Mouse (Mus musculus) thymus, adult 2 months (tissue): ENCODE results near the gene Man1c1. TPM values are rescaled to one million over a fixed set of nuclear protein-coding genes. Genes with fewer than 3 reads are reported as not detected.

ENCODE experiments used
- DNase-seq: peaks from one replicate; pipeline ENCODE4 v3.0.0; 2021
- H3K27ac ChIP-seq: fragments of 200-500 bp; 2 replicates; pipeline ENCODE4 v1.5.1; 2012; ENCODE audit warnings: low read length, control low read depth; ENCODE audit not compliant: control insufficient read depth, insufficient read depth
- H3K27me3 ChIP-seq: fragments of 200-500 bp; 2 replicates; pipeline ENCODE4 v1.6.1; 2012; ENCODE audit warnings: mild to moderate bottlenecking, low read length, moderate library complexity, mixed read lengths; ENCODE audit not compliant: control insufficient read depth, insufficient read depth
- H3K36me3 ChIP-seq: fragments of 200-500 bp; 2 replicates; pipeline ENCODE4 v1.6.1; 2012; ENCODE audit warnings: mild to moderate bottlenecking, low read length, moderate library complexity; ENCODE audit not compliant: control insufficient read depth, insufficient read depth
- H3K4me1 ChIP-seq: fragments of 200-500 bp; replicated peaks from 2 replicates; pipeline ENCODE4 v1.6.1; 2012; ENCODE audit warnings: low read length; ENCODE audit not compliant: control insufficient read depth, insufficient read depth
- H3K4me3 ChIP-seq: fragments of 200-500 bp; 2 replicates; pipeline ENCODE4 v1.5.1; 2012; ENCODE audit warnings: mild to moderate bottlenecking, low read length, control low read depth, moderate library complexity; ENCODE audit not compliant: control insufficient read depth, insufficient read depth
- CTCF ChIP-seq: fragments of 200-500 bp; IDR thresholded peaks from 2 replicates; pipeline ENCODE4 v1.5.1; 2012; ENCODE audit warnings: mild to moderate bottlenecking, control low read depth, low read length, moderate library complexity, borderline replicate concordance; ENCODE audit not compliant: control insufficient read depth, poor library complexity, insufficient read depth; ENCODE audit errors: extremely low read depth
- POLR2A ChIP-seq: fragments of 200-500 bp; IDR thresholded peaks from 2 replicates; pipeline ENCODE4 v1.6.1; 2012; ENCODE audit warnings: mild to moderate bottlenecking, low read length, control low read depth, moderate library complexity; ENCODE audit not compliant: control insufficient read depth, poor library complexity, insufficient read depth; ENCODE audit errors: extremely low read depth
- WGBS: fragments of 180-500 bp; shearing (Covaris S2); methylation state at CpG from one replicate; pipeline ENCODE4 v1.1.7; 2018; 5-methylcytosine and 5-hydroxymethylcytosine counted together
- polyA plus RNA-seq: library from polyadenylated mRNA; depleted of rRNA; stranded (reverse); fragments of >200 nt; gene quantifications from 2 replicates; pipeline ENCODE4 v1.2.3, GENCODE M21; 2012

Man1c1 gene
- polyA plus RNA-seq, 1 experiment = 5.5 TPM

DNA sequence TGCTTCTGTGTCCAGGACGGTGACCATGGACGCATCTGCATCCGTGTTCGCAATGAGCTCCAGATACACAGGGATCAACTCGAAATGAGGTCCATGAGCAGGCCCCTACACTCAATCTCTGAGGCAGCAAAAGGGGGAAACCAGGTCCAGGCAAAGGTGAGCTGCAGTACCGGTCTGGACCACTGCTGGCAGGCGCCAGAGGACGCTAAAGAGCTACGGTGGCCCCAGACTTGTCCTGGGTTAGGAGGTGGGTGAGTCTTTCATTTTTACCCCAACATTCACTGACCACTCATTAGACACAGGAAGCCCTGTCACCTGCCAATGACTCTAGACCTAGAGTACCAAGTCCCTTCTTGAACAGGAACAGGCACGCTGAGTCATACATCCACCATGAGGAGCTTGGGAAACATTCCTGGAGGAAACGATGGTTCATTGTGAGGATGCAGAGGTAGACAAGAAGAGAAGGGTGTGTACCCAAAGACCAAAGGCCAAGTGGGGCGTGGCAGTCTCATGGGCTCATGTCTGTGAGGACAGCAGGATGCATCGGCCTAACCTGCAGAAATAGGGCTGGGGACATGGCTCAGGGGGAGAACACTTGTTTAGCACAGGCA is 21.8 kb upstream of the Man1c1 start:
- DNase-seq = no peak
- TF ChIP-seq CTCF (no peak), POLR2A (no peak)
- H3K27ac ChIP-seq = no peak overlapping the region
- H3K4me1 ChIP-seq = no peaks in the 10 kb centered on the region
- no peaks in the 10 kb centered on the region for H3K27me3 ChIP-seq
- no peaks in the 10 kb centered on the region for H3K36me3 ChIP-seq
- WGBS = 87% methylated on average over 13 of the region's 13 CpGs
- no peak overlapping the region for H3K4me3 ChIP-seq

DNA sequence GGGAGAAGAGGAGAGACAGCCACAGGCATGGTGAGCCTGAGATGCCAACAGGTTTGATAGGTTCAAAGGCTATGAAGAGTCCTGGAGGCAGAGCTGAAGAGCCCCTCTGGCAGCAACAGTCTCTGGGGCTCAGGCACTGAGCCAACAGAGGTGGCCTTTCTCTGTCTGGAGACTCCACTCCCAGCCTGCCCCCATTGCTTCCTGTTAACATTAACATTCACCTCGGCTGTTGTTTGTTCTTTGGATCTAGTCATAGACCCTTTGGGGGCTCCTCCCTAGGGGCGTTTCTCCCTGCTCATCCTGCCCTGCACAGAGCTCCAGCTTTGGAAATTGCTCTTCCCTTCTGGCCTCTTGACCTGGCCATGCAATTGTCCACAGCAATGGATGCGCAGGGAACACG is 20.9 kb upstream of the Man1c1 start:
- Histone ChIP-seq H3K4me3 (no peak overlapping the region), H3K36me3 (no peaks in the 10 kb centered on the region), H3K4me1 (no peaks in the 10 kb centered on the region), H3K27ac (no peak overlapping the region), H3K27me3 (no peaks in the 10 kb centered on the region)
- 60% methylated on average over 4 of the region's 4 CpGs for WGBS
- DNase-seq = no peak
- no peak for TF ChIP-seq POLR2A
- TF ChIP-seq CTCF = no peak

DNA sequence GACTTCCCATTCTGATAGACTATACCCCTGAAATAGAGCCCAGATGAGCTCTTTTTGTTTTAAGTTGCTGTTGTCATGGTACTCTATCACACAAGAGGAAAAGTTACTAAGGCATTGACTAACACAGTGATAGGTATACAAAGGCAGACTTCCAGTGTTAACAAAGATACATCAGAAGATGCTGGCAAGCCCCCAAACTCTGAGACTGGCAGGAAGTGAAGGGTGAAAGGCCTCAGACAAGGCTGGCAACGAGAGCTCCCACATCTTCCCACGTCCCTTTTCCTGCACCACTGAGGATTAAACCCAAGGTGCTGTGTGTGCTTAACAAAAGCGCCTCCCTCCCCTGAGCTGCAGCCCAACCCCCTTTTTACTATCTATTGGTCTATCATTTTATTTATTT is 19.2 kb upstream of the Man1c1 start:
- Histone ChIP-seq H3K36me3 (no peaks in the 10 kb centered on the region), H3K4me1 (no peaks in the 10 kb centered on the region), H3K4me3 (no peak overlapping the region), H3K27ac (no peak overlapping the region), H3K27me3 (no peaks in the 10 kb centered on the region)
- no peak for TF ChIP-seq CTCF
- no peak for TF ChIP-seq POLR2A
- WGBS = 42% methylated on average over 3 of the region's 3 CpGs
- no peak for DNase-seq

DNA sequence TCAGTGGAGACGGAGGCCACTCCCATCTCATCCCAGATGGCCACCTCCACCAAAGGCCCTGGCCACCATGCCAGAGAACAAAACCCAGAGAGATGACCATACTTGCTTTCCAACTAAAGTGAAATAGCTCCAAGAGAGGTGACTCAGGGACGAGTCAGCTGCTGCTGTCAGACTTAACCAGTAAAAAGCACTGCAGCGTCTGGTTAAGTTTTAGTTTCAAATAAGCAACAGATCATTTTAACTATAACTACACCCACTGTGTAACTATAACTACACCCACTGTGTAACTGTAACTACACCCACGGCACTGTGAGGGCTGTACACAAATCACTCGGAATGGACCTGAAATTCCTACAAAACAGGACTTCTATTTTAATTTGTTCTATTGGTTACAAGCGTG is 17.0 kb upstream of the Man1c1 start:
- Histone ChIP-seq H3K27ac (no peak overlapping the region), H3K36me3 (no peaks in the 10 kb centered on the region), H3K4me3 (no peak overlapping the region), H3K4me1 (no peaks in the 10 kb centered on the region), H3K27me3 (no peaks in the 10 kb centered on the region)
- WGBS = 96% methylated on average over 6 of the region's 6 CpGs
- DNase-seq = no peak
- TF ChIP-seq CTCF (no peak), POLR2A (no peak)

DNA sequence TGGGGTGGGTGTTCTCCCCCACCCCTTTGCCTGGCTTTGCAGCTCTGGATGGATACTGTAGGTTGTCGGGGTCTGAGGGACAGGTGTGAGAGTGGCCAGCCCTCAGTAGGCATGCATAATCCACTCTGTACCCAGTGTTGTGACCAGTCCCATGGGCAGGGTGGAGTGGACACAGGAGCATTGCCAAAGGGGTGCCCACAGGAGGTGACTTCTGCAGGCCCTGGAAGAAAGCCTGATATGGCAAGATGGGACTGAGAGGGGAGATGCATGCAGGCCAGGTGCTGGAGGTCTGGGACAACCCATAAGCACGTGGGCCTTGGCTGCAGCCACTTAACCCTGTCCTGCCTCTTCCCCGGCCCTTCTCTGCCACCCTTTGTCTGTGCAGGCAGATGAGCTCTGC is 16.3 kb upstream of the Man1c1 start:
- Histone ChIP-seq H3K4me1 (no peaks in the 10 kb centered on the region), H3K27me3 (no peaks in the 10 kb centered on the region), H3K36me3 (no peaks in the 10 kb centered on the region), H3K4me3 (no peak overlapping the region), H3K27ac (no peak overlapping the region)
- 87% methylated on average over 3 of the region's 3 CpGs for WGBS
- TF ChIP-seq POLR2A (no peak), CTCF (no peak)
- no peak for DNase-seq

DNA sequence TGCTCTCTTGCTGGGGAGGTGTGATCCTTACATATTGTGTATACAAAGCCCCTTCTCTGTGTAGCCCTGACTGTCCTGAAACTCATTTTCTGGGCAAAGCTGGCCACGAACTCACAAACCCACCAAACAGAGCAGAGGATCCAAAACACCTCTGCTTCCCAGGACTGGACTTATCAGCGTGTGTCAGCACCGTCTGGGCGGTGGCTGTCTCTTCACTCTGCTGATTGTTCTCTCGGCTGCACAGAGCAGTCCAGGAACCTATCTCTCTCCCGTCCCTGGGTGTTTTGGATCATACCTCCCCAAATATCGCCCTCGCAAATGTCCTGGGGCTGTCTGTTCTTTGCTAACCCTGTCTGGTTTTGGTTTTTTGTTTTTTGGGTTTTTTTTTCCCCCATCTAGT is 15.4 kb upstream of the Man1c1 start:
- 95% methylated on average over 8 of the region's 8 CpGs for WGBS
- no peak for TF ChIP-seq CTCF
- no peak for TF ChIP-seq POLR2A
- DNase-seq = no peak
- Histone ChIP-seq H3K27ac (no peak overlapping the region), H3K36me3 (no peaks in the 10 kb centered on the region), H3K4me1 (no peaks in the 10 kb centered on the region), H3K4me3 (no peak overlapping the region), H3K27me3 (no peaks in the 10 kb centered on the region)

DNA sequence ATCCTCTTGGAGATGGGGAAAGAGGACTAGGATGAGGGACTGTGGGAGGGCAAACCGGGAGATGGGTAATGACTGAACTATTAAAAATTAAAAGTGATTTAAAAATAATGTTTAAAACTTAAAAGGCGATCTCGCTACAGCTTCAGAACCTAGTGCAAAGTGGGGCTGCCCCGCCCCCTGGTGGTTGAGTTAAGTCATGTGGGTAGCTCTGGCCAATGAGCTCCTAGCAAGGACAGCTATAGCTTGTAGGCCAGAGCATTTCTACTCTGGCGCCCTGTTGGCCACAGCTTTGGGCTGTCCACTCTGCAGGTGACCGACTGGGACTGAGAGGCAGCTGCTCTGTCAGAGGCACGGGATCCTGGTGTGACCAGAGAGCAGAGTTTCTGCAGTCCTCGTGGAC is 9.8 kb upstream of the Man1c1 start:
- DNase-seq = peak; percentile 82
- 17% methylated on average over 8 of the region's 8 CpGs for WGBS
- H3K4me3 ChIP-seq = no peak overlapping the region

More for the DNA sequence above, 9.8 kb upstream of the Man1c1 start:
- no peaks in the 10 kb centered on the region for H3K36me3 ChIP-seq
- no peak overlapping the region for H3K27ac ChIP-seq
- TF ChIP-seq POLR2A (no peak), CTCF (peak; percentile 86)
- H3K4me1 ChIP-seq = peaks cover 2% of the 10 kb centered on the region; the same call in 1 of the 2 replicates
- H3K27me3 ChIP-seq = no peaks in the 10 kb centered on the region
